Mouse (Mus musculus) forebrain, postnatal 0 days (tissue): ENCODE measurements around the gene Macc1. TPM values are rescaled to one million over a fixed set of nuclear protein-coding genes. Genes with fewer than 3 reads are reported as not detected.
A peak's percentile ranks its signal among the peaks of the same experiment; 100 is the strongest.

ENCODE experiments used
- ATAC-seq: fragments of 200-750 bp; cut with Nextera tagmentation; 2 replicates; pipeline ENCODE4 v1.8.0; 2017; ENCODE audit warnings: mild to moderate bottlenecking, moderate library complexity
- DNase-seq: peaks from one replicate; pipeline ENCODE4 v3.0.0-alpha.2; 2015
- H3K27ac ChIP-seq: fragments of 300-500 bp; sonication (generic); 2 replicates; pipeline ENCODE4 v1.5.1; 2014; ENCODE audit warnings: low read depth, mild to moderate bottlenecking, antibody characterized with exemption, low read length, moderate library complexity, mixed read lengths
- H3K27me3 ChIP-seq: fragments of 300-500 bp; sonication (generic); 2 replicates; pipeline ENCODE4 v1.6.1; 2014; ENCODE audit warnings: mild to moderate bottlenecking, low read length, mixed read lengths; ENCODE audit not compliant: insufficient read depth
- H3K36me3 ChIP-seq: fragments of 300-500 bp; sonication (generic); 2 replicates; pipeline ENCODE4 v1.6.1; 2014; ENCODE audit warnings: mild to moderate bottlenecking, moderate library complexity; ENCODE audit not compliant: insufficient read depth
- H3K4me1 ChIP-seq: fragments of 300-500 bp; sonication (generic); 2 replicates; pipeline ENCODE4 v1.6.1; 2014; ENCODE audit warnings: antibody characterized with exemption; ENCODE audit not compliant: insufficient read depth
- H3K4me2 ChIP-seq: fragments of 300-500 bp; sonication (generic); 2 replicates; pipeline ENCODE4 v1.6.1; 2014; ENCODE audit warnings: low read depth, mild to moderate bottlenecking, moderate library complexity
- H3K4me3 ChIP-seq: fragments of 300-500 bp; sonication (generic); 2 replicates; pipeline ENCODE4 v1.5.1; 2014; ENCODE audit warnings: low read depth, low read length, mixed read lengths
- H3K9ac ChIP-seq: fragments of 300-500 bp; sonication (generic); 2 replicates; pipeline ENCODE4 v1.6.1; 2014; ENCODE audit warnings: mild to moderate bottlenecking
- H3K9me3 ChIP-seq: fragments of 300-500 bp; sonication (generic); 2 replicates; pipeline ENCODE4 v1.6.1; 2016; ENCODE audit warnings: low read length
- CTCF ChIP-seq: sonication (generic); IDR thresholded peaks from 2 replicates; pipeline ENCODE4 v1.5.1; 2016; ENCODE audit warnings: antibody characterized with exemption, control low read depth, low read depth
- WGBS: fragments of 180-500 bp; shearing (Covaris S2); extraction: QIAGEN DNeasy Blood & Tissue Kit; methylation state at CpG from one replicate; pipeline ENCODE4 v1.1.7; 2014; 5-methylcytosine and 5-hydroxymethylcytosine counted together
- polyA plus RNA-seq: library from polyadenylated mRNA; unstranded; fragments of >200 nt; fragmentation: Nextera tagmentation; extraction: Ambion mirVana; gene quantifications from 2 replicates; pipeline ENCODE4 v1.2.1, GENCODE M21; 2015
- total RNA-seq: library from RNA; depleted of rRNA; stranded (reverse); fragments of >200 nt; gene quantifications from 2 replicates; pipeline ENCODE4 v1.2.3, GENCODE M21; 2014

The Macc1 gene
- total and polyA plus RNA-seq, 2 experiments from 2014 or later: 0.10 TPM; not detected in 1

GRCm38 (mm10) chr12:119410522-119410921 is 96.5 kb downstream of the Macc1 start:
- no peak overlapping the region for H3K4me2 ChIP-seq
- no peak for ATAC-seq
- H3K36me3 ChIP-seq: no peaks in the 10 kb centered on the region
- H3K27ac ChIP-seq: no peak overlapping the region
- no peak overlapping the region for H3K9ac ChIP-seq
- no peaks in the 10 kb centered on the region for H3K9me3 ChIP-seq
- no peak for DNase-seq
- H3K27me3 ChIP-seq: no peaks in the 10 kb centered on the region
- no peak overlapping the region for H3K4me3 ChIP-seq
- TF ChIP-seq CTCF: no peak
- H3K4me1 ChIP-seq: no peaks in the 10 kb centered on the region

GRCm38 (mm10) chr12:119410956-119411355 is 96.9 kb downstream of the Macc1 start:
- H3K36me3 ChIP-seq: no peaks in the 10 kb centered on the region
- TF ChIP-seq CTCF: no peak
- H3K27me3 ChIP-seq: no peaks in the 10 kb centered on the region
- ATAC-seq (no peak), DNase-seq (no peak)
- H3K9me3 ChIP-seq: no peaks in the 10 kb centered on the region
- H3K27ac ChIP-seq: no peak overlapping the region
- WGBS: 84% methylated on average over 2 of the region's 2 CpGs
- H3K9ac ChIP-seq: no peak overlapping the region
- H3K4me2 ChIP-seq: no peak overlapping the region
- no peaks in the 10 kb centered on the region for H3K4me1 ChIP-seq
- H3K4me3 ChIP-seq: no peak overlapping the region

DNA sequence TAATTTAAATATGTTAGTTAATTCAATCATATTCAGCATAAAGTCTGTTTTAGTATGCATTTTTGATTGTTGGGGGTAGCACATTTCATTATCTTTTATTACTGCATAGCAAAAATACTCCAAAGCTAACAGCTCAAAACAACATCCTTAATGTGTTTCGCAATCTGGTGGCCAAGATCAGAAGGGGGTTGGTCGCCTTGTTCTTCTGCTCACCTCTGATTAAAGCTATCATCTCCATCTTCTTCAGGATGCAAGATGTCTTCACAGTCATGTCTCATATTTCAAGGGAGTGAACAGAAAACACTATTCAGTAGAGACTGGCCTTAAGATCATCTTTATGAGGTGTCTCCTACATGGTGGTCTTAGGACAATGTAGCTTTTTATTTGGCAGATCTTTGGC is 97.9 kb downstream of the Macc1 start:
- no peak overlapping the region for H3K4me3 ChIP-seq
- H3K27ac ChIP-seq: no peak overlapping the region
- DNase-seq (no peak), ATAC-seq (no peak)
- no peak overlapping the region for H3K4me2 ChIP-seq
- no peak for TF ChIP-seq CTCF
- H3K36me3 ChIP-seq: no peaks in the 10 kb centered on the region
- no peaks in the 10 kb centered on the region for H3K4me1 ChIP-seq
- no peak overlapping the region for H3K9ac ChIP-seq
- no peaks in the 10 kb centered on the region for H3K27me3 ChIP-seq
- WGBS: 89% methylated on average over 2 of the region's 2 CpGs
- no peaks in the 10 kb centered on the region for H3K9me3 ChIP-seq

DNA sequence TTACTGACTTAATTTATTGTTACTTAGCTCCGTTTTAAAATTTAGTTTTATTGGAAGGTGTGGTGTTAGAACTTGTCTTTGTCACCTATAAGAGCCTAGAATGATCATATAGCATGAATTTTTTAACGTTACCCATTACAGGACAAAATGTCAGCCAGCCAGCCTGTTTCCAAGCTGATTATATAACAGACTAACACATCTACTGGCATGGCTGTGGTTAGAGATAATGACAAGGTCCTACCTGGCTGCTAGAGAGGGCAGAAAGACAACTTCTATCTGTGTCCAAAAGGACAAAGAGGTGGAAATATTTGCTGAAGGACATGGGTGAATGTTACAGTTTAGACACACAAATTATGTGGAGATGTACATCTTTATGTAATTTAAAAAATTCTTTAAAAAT is 101.8 kb downstream of the Macc1 start:
- Histone ChIP-seq H3K4me1 (no peaks in the 10 kb centered on the region), H3K36me3 (no peaks in the 10 kb centered on the region), H3K9ac (no peak overlapping the region), H3K4me2 (no peak overlapping the region), H3K9me3 (no peaks in the 10 kb centered on the region), H3K4me3 (no peak overlapping the region), H3K27ac (no peak overlapping the region), H3K27me3 (no peaks in the 10 kb centered on the region)
- no peak for TF ChIP-seq CTCF
- whole genome bisulfite sequencing: 87% methylated on average over 2 of the region's 2 CpGs
- DNase-seq: no peak
- no peak for ATAC-seq

DNA sequence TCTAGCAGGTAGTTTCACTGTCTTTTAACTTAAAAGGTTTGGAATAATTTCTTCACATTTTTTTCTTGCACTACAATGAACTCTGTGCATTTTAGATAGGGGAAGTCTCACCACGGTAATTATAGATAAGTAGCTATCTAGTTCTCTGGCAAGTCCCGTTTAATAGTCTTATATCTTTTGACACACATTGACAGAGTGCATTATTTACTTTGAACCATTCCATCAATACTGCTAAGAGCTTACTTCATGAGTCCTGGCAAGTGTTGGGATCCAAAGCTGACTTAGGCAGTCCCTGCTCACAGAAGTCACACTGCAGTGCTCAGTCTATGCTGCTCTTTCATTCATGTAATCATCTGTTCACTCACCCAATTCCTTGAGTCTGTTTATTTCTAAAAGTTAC is 111.7 kb downstream of the Macc1 start:
- H3K4me1 ChIP-seq: no peaks in the 10 kb centered on the region
- H3K9me3 ChIP-seq: no peaks in the 10 kb centered on the region; the same call in 1 of the 2 replicates
- TF ChIP-seq CTCF: no peak
- H3K36me3 ChIP-seq: no peaks in the 10 kb centered on the region
- 81% methylated on average over 2 of the region's 2 CpGs for WGBS
- H3K9ac ChIP-seq: no peak overlapping the region
- H3K27me3 ChIP-seq: no peaks in the 10 kb centered on the region
- no peak for ATAC-seq
- no peak for DNase-seq
- H3K4me2 ChIP-seq: no peak overlapping the region
- no peak overlapping the region for H3K4me3 ChIP-seq
- no peak overlapping the region for H3K27ac ChIP-seq

DNA sequence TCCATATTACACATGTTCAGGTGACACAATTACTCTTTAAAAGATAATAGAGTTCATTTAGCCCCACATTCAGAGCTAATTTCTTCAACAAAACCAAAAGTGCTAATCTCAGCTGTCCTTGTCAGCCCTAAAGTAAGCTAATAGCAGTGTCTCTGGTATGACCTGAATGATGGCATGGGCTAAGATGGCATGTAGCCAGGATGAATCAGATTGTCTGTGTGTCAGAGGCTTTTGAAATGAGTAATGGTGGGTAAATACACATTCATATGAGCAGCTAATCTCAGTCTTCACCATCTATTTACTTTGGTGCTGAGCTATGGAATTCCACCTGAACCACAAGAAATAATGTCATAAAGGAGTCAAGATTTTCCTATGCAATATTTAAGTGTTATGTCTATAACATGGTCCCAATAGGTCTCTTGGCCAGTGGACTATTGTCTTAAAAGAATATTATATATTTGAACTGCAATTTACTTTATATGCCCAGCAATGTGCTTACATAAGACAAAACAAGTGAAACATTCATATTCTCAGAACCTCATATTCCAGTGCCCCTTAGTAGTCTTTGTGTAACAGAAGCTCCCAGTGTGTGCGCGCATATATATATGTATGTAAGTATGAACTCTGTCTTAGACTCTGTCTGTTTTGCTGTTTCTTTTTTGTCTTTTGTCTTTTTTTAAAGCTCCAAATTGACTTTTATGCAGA is 112.3 kb downstream of the Macc1 start:
- DNase-seq (no peak), ATAC-seq (no peak)
- WGBS: 98% methylated on average over 2 of the region's 2 CpGs
- Histone ChIP-seq H3K4me3 (no peak overlapping the region), H3K27me3 (no peaks in the 10 kb centered on the region), H3K9me3 (no peaks in the 10 kb centered on the region; the same call in 1 of the 2 replicates), H3K27ac (no peak overlapping the region), H3K36me3 (no peaks in the 10 kb centered on the region), H3K4me2 (no peak overlapping the region), H3K9ac (no peak overlapping the region), H3K4me1 (no peaks in the 10 kb centered on the region)
- no peak for TF ChIP-seq CTCF

DNA sequence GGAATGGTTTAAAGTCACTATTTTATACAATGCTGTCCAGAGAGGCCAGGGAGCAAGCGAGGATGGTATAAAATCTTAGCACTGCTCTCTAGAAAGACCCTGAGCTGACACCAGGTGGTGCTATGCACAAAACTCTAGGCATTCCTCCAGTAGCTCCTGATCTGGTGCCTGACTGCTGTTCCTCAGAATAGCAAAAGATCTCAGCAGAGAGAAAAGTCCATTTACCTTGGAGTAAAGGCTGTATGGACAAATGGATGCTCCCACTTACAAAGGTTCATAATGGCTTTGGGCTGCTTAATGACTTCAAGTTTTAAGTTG is 112.8 kb downstream of the Macc1 start:
- TF ChIP-seq CTCF: peak; percentile 72
- ATAC-seq: peak; percentile 84
- Histone ChIP-seq H3K36me3 (no peaks in the 10 kb centered on the region), H3K27ac (no peak overlapping the region), H3K9me3 (no peaks in the 10 kb centered on the region; the same call in 1 of the 2 replicates), H3K4me2 (no peak overlapping the region), H3K27me3 (no peaks in the 10 kb centered on the region), H3K9ac (no peak overlapping the region), H3K4me3 (no peak overlapping the region), H3K4me1 (no peaks in the 10 kb centered on the region)
- WGBS: 56% methylated on average over 1 of the region's 1 CpGs
- peak; percentile 77 for DNase-seq
